Mouse (Mus musculus) ES-E14 (cell line): ENCODE results near the gene Fbxl17. TPM values are rescaled to one million over a fixed set of nuclear protein-coding genes. Genes with fewer than 3 reads are reported as not detected.

Source experiments
- DNase-seq: peaks from one replicate; pipeline ENCODE4 v3.0.0-alpha.2; 2013; ENCODE audit warnings: low read depth, low spot score
- H3K27ac ChIP-seq: 2 replicates; pipeline ENCODE4 v1.5.1; 2012; ENCODE audit warnings: low read depth, mild to moderate bottlenecking, low read length, moderate library complexity, mixed read lengths; ENCODE audit not compliant: poor library complexity, insufficient read depth, severe bottlenecking
- H3K36me3 ChIP-seq: 2 replicates; pipeline ENCODE4 v1.6.1; 2012; ENCODE audit warnings: mild to moderate bottlenecking, low read length, moderate library complexity, mixed read lengths; ENCODE audit not compliant: control insufficient read depth, poor library complexity, insufficient read depth, severe bottlenecking
- H3K4me1 ChIP-seq, 2 experiments: fragments of 150-350 bp in 1 of 2; sonication (generic) in 1 of 2; 2 replicates each; pipeline ENCODE4 v1.6.1; 2012; ENCODE audit warnings: low read length in 2 of 2, mild to moderate bottlenecking in 1 of 2, mixed read lengths in 1 of 2; ENCODE audit not compliant: control insufficient read depth in 2 of 2, insufficient read depth in 2 of 2, poor library complexity in 1 of 2
- H3K4me3 ChIP-seq, 2 experiments: fragments of 150-350 bp in 1 of 2; sonication (generic) in 1 of 2; 2 replicates each; pipeline ENCODE4 v1.5.1; 2012; ENCODE audit warnings: low read length in 2 of 2, low read depth in 1 of 2, mild to moderate bottlenecking in 1 of 2, mixed read lengths in 1 of 2; ENCODE audit not compliant: insufficient read depth in 1 of 2, poor library complexity in 1 of 2, severe bottlenecking in 1 of 2
- H3K9ac ChIP-seq: 2 replicates; pipeline ENCODE4 v1.6.1; 2012; ENCODE audit warnings: low read depth, mild to moderate bottlenecking, low read length, mixed read lengths; ENCODE audit not compliant: poor library complexity, insufficient read depth, severe bottlenecking
- H3K9me3 ChIP-seq: fragments of 150-350 bp; sonication (generic); 2 replicates; pipeline ENCODE4 v1.6.1; 2012; ENCODE audit warnings: low read depth, mild to moderate bottlenecking, low read length; ENCODE audit not compliant: control insufficient read depth, insufficient read depth
- CHD2 ChIP-seq: IDR thresholded peaks from 2 replicates; pipeline ENCODE4 v1.6.1; 2014; ENCODE audit warnings: mild to moderate bottlenecking, low read depth, low read length, inconsistent platforms
- HCFC1 ChIP-seq: IDR thresholded peaks from 2 replicates; pipeline ENCODE4 v1.6.1; 2012; ENCODE audit warnings: low read length, inconsistent platforms, borderline replicate concordance; ENCODE audit not compliant: insufficient read depth
- MAFK ChIP-seq: IDR thresholded peaks from 2 replicates; pipeline ENCODE4 v1.6.1; 2014; ENCODE audit warnings: mild to moderate bottlenecking, low read depth, low read length, inconsistent platforms; ENCODE audit not compliant: insufficient read depth
- ZC3H11A ChIP-seq: IDR thresholded peaks from 2 replicates; pipeline ENCODE4 v1.6.1; 2012; ENCODE audit warnings: low read depth, mild to moderate bottlenecking, inconsistent platforms, low read length, borderline replicate concordance
- ZNF384 ChIP-seq: IDR thresholded peaks from 2 replicates; pipeline ENCODE4 v1.6.1; 2012; ENCODE audit warnings: low read depth, low read length, inconsistent platforms
- in situ Hi-C, 2 experiments: fragments of 600-800 bp; cut with MboI; formaldehyde crosslinking; loops; one replicate each; pipeline ENCODE4 v1.15.1; 2025; ENCODE audit warnings: low sequenced_read_pairs in 2 of 2, inconsistent platforms in 1 of 2; ENCODE audit not compliant: unreplicated experiment in 2 of 2
- total RNA-seq: library from RNA; depleted of rRNA; stranded (reverse); fragments of 300-350 nt; gene quantifications from 2 replicates; pipeline ENCODE4 v1.2.3, GENCODE M21; 2012

Gene Fbxl17
- total RNA-seq, 1 experiment: 5.6 TPM

GRCm38 (mm10) chr17:63369631-63370310 is 130.0 kb downstream of the Fbxl17 start:
- H3K36me3 ChIP-seq: no peaks in the 10 kb centered on the region
- no peak overlapping the region for H3K9ac ChIP-seq
- in situ Hi-C loops: no loop called here
- no peak overlapping the region for H3K27ac ChIP-seq
- H3K4me3 ChIP-seq: no peak overlapping the region
- DNase-seq: no peak
- TF ChIP-seq ZC3H11A (no peak), MAFK (no peak), CHD2 (no peak)
- H3K4me1 ChIP-seq: no peaks in the 10 kb centered on the region
- no peaks in the 10 kb centered on the region for H3K9me3 ChIP-seq

GRCm38 (mm10) chr17:63367476-63367875 is 132.3 kb downstream of the Fbxl17 start:
- no peaks in the 10 kb centered on the region for H3K4me1 ChIP-seq
- no peaks in the 10 kb centered on the region for H3K36me3 ChIP-seq
- no peak overlapping the region for H3K9ac ChIP-seq
- DNase-seq: no peak
- in situ Hi-C loops: no loop called here
- no peaks in the 10 kb centered on the region for H3K9me3 ChIP-seq
- TF ChIP-seq ZNF384 (no peak), CHD2 (no peak), HCFC1 (no peak), ZC3H11A (no peak), MAFK (no peak)
- H3K27ac ChIP-seq: no peak overlapping the region
- no peak overlapping the region for H3K4me3 ChIP-seq

DNA sequence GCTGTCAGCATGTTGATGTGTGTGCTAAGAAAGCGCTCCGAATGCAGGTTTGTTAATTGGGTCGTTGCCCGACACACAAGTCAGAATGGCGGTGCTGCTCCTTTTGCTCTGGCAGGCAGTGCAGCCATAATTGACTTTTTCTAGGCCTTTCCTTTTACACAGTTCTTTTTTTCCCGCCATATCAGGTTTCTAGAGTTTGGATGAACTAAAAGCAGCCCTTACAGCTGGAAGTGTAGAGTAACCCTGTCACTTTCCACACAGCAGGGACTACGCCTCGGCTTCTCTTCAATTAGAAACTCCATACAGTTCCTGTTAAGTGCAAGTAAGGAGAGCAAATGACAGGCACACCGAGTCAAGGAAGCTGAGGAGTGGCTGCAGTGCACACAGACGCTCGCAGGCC is 133.8 kb downstream of the Fbxl17 start:
- H3K27ac ChIP-seq: no peak overlapping the region
- H3K4me1 ChIP-seq: no peaks in the 10 kb centered on the region
- no peak overlapping the region for H3K9ac ChIP-seq
- no peaks in the 10 kb centered on the region for H3K36me3 ChIP-seq
- in situ Hi-C loops: no loop called here
- DNase-seq: no peak
- H3K9me3 ChIP-seq: no peaks in the 10 kb centered on the region
- H3K4me3 ChIP-seq: no peak overlapping the region
- TF ChIP-seq ZC3H11A (no peak), ZNF384 (no peak), MAFK (no peak), CHD2 (no peak), HCFC1 (no peak)

GRCm38 (mm10) chr17:63364605-63365004 is 135.2 kb downstream of the Fbxl17 start:
- no peak overlapping the region for H3K27ac ChIP-seq
- in situ Hi-C loops: no loop called here
- DNase-seq: no peak
- H3K36me3 ChIP-seq: no peaks in the 10 kb centered on the region
- no peaks in the 10 kb centered on the region for H3K4me1 ChIP-seq
- H3K4me3 ChIP-seq: no peak overlapping the region
- TF ChIP-seq ZC3H11A: no peak
- TF ChIP-seq MAFK: no peak
- TF ChIP-seq HCFC1: no peak
- TF ChIP-seq CHD2: no peak
- TF ChIP-seq ZNF384: no peak
- H3K9ac ChIP-seq: no peak overlapping the region
- no peaks in the 10 kb centered on the region for H3K9me3 ChIP-seq

GRCm38 (mm10) chr17:63362196-63362595 is 137.6 kb downstream of the Fbxl17 start:
- in situ Hi-C loops: no loop called here

More at GRCm38 (mm10) chr17:63362196-63362595, 137.6 kb downstream of the Fbxl17 start:
- Histone ChIP-seq H3K9me3 (no peaks in the 10 kb centered on the region), H3K27ac (no peak overlapping the region), H3K4me3 (no peak overlapping the region), H3K9ac (no peak overlapping the region), H3K36me3 (no peaks in the 10 kb centered on the region), H3K4me1 (no peaks in the 10 kb centered on the region)
- TF ChIP-seq MAFK (no peak), ZNF384 (no peak), ZC3H11A (no peak), HCFC1 (no peak), CHD2 (no peak)
- DNase-seq: no peak
